Mouse (Mus musculus) lung, postnatal 25 days (tissue): ENCODE results near the gene Lcn4.

Experiments used
- DNase-seq: peaks from one replicate; pipeline ENCODE4 v3.0.0; 2022; ENCODE audit warnings: low spot score

Gene Lcn4

GRCm38 (mm10) chr2:26671182-26671581 lies at the start of gene Lcn4:
TSS of gene Lcn4 (minus strand) at chr2:26671282.
- DNase-seq, result no peak

- DNase-seq, result no peak
Observed at GRCm38 (mm10) chr2:26686171-26686675, 15.1 kb upstream of the Lcn4 start.

GRCm38 (mm10) chr2:26668746-26669145 lies 2.3 kb downstream of the Lcn4 start:
- DNase-seq, result peak; percentile 24

GRCm38 (mm10) chr2:26663551-26663950 lies 7.5 kb downstream of the Lcn4 start:
- peak; percentile 47 for DNase-seq

- no peak for DNase-seq
Observed at GRCm38 (mm10) chr2:26663112-26663511, 8.0 kb downstream of the Lcn4 start.

GRCm38 (mm10) chr2:26662509-26662882 lies 8.6 kb downstream of the Lcn4 start:
- no peak for DNase-seq

GRCm38 (mm10) chr2:26661768-26662508 lies 9.1 kb downstream of the Lcn4 start:
- no peak for DNase-seq

- DNase-seq, result no peak
Observed at GRCm38 (mm10) chr2:26661143-26661752, 9.8 kb downstream of the Lcn4 start.

GRCm38 (mm10) chr2:26657426-26657825 lies 13.7 kb downstream of the Lcn4 start:
- no peak for DNase-seq

- no peak for DNase-seq
Observed at GRCm38 (mm10) chr2:26654687-26655086, 16.4 kb downstream of the Lcn4 start.

- DNase-seq, result peak; percentile 84
Observed at GRCm38 (mm10) chr2:26646643-26647293, 24.3 kb downstream of the Lcn4 start.

- DNase-seq, result peak; percentile 39
Observed at GRCm38 (mm10) chr2:26643942-26644341, 27.1 kb downstream of the Lcn4 start.

GRCm38 (mm10) chr2:26641006-26641647 lies 30.0 kb downstream of the Lcn4 start:
- DNase-seq, result no peak

- peak; percentile 95 for DNase-seq
Observed at GRCm38 (mm10) chr2:26639838-26640830, 30.9 kb downstream of the Lcn4 start.

GRCm38 (mm10) chr2:26639083-26639482 lies 32.0 kb downstream of the Lcn4 start:
- peak; percentile 72 for DNase-seq

GRCm38 (mm10) chr2:26638572-26638971 lies 32.5 kb downstream of the Lcn4 start:
- no peak for DNase-seq

- DNase-seq, result no peak
Observed at GRCm38 (mm10) chr2:26638039-26638438, 33.0 kb downstream of the Lcn4 start.

GRCm38 (mm10) chr2:26637316-26637932 lies 33.7 kb downstream of the Lcn4 start:
- DNase-seq, result no peak

GRCm38 (mm10) chr2:26636325-26636635 lies 34.8 kb downstream of the Lcn4 start:
- DNase-seq, result no peak

- DNase-seq, result no peak
Observed at GRCm38 (mm10) chr2:26635489-26636324, 35.4 kb downstream of the Lcn4 start.
